Mouse (Mus musculus) hindbrain, embryonic 13.5 days (tissue): ENCODE results near the gene Ror2. TPM values are rescaled to one million over a fixed set of nuclear protein-coding genes. Genes with fewer than 3 reads are reported as not detected.
A peak's percentile ranks its signal among the peaks of the same experiment; 100 is the strongest.

ENCODE experiments used
- ATAC-seq: fragments of 200-750 bp; cut with Nextera tagmentation; 2 replicates; pipeline ENCODE4 v1.8.0; 2017; ENCODE audit warnings: moderate TSS enrichment; ENCODE audit not compliant: low FRiP score
- H3K27ac ChIP-seq: fragments of 300-500 bp; sonication (generic); 2 replicates; pipeline ENCODE4 v1.5.1; 2015; ENCODE audit warnings: inconsistent platforms, mild to moderate bottlenecking, moderate library complexity
- H3K27me3 ChIP-seq: fragments of 300-500 bp; sonication (generic); 2 replicates; pipeline ENCODE4 v1.6.1; 2015; ENCODE audit warnings: mild to moderate bottlenecking, inconsistent platforms
- H3K36me3 ChIP-seq: fragments of 300-500 bp; sonication (generic); 2 replicates; pipeline ENCODE4 v1.6.1; 2015; ENCODE audit warnings: mild to moderate bottlenecking, inconsistent platforms
- H3K4me1 ChIP-seq: fragments of 300-500 bp; sonication (generic); replicated peaks from 2 replicates; pipeline ENCODE4 v1.6.1; 2015; ENCODE audit warnings: inconsistent platforms
- H3K4me2 ChIP-seq: fragments of 300-500 bp; sonication (generic); 2 replicates; pipeline ENCODE4 v1.6.1; 2015; ENCODE audit warnings: inconsistent platforms, mild to moderate bottlenecking, moderate library complexity
- H3K4me3 ChIP-seq: fragments of 300-500 bp; sonication (generic); 2 replicates; pipeline ENCODE4 v1.5.1; 2015; ENCODE audit warnings: mild to moderate bottlenecking, inconsistent platforms
- H3K9ac ChIP-seq: fragments of 300-500 bp; sonication (generic); 2 replicates; pipeline ENCODE4 v1.6.1; 2015; ENCODE audit warnings: mild to moderate bottlenecking, inconsistent platforms
- H3K9me3 ChIP-seq: fragments of 300-500 bp; sonication (generic); 2 replicates; pipeline ENCODE4 v1.6.1; 2016; ENCODE audit warnings: inconsistent platforms
- WGBS: fragments of 180-500 bp; shearing (Covaris S2); methylation state at CpG from one replicate; pipeline ENCODE4 v1.1.7; 2015; 5-methylcytosine and 5-hydroxymethylcytosine counted together
- polyA plus RNA-seq: library from polyadenylated mRNA; unstranded; fragments of >200 nt; fragmentation: Nextera tagmentation; extraction: Ambion mirVana; gene quantifications from 2 replicates; pipeline ENCODE4 v1.2.1, GENCODE M21; 2015

The Ror2 gene
- polyA plus RNA-seq, 1 experiment from 2014 or later, result 3.5 TPM

GRCm38 (mm10) chr13:53226461-53226860 lies 59.5 kb downstream of the Ror2 start:
- Histone ChIP-seq H3K27ac (no peak overlapping the region), H3K9ac (no peak overlapping the region), H3K36me3 (no peaks in the 10 kb centered on the region), H3K4me3 (no peak overlapping the region), H3K4me1 (peaks cover 10% of the 10 kb centered on the region; the same call in 1 of the 2 replicates), H3K4me2 (no peak overlapping the region), H3K27me3 (no peaks in the 10 kb centered on the region), H3K9me3 (0 out of 2 replicates have a peak, but pooled peaks cover 7% of the 10 kb centered on the region)
- WGBS, result 87% methylated on average over 7 of the region's 7 CpGs
- ATAC-seq, result no peak

GRCm38 (mm10) chr13:53225925-53226324 lies 60.0 kb downstream of the Ror2 start:
- H3K4me1 ChIP-seq, result 0 out of 2 replicates have a peak, but pooled peaks cover 7% of the 10 kb centered on the region
- H3K4me2 ChIP-seq, result no peak overlapping the region
- ATAC-seq, result no peak
- H3K4me3 ChIP-seq, result no peak overlapping the region
- no peaks in the 10 kb centered on the region for H3K27me3 ChIP-seq
- 97% methylated on average over 3 of the region's 3 CpGs for WGBS
- H3K27ac ChIP-seq, result no peak overlapping the region
- no peak overlapping the region for H3K9ac ChIP-seq
- no peaks in the 10 kb centered on the region for H3K36me3 ChIP-seq
- H3K9me3 ChIP-seq, result 0 out of 2 replicates have a peak, but pooled peaks cover 7% of the 10 kb centered on the region

DNA sequence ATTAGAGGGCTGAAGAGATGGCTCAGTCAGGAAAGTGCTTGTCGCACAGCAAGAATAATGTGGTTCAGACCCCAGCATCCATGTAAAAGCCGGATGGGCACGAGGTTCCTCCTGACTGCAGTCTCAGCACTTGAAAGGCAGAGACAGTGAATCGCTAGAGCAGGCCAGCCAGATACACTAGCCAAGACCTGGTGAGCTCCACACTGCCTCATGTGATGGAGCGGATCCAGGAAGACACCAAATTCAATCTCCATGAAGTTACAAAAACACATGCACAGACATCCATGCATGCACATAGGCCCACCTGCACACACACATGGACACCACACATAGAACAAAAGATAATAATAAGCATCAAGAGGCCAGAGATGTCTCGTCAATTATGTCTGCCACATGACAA lies 64.7 kb downstream of the Ror2 start:
- no peak overlapping the region for H3K9ac ChIP-seq
- 0 out of 2 replicates have a peak, but pooled peaks cover 4% of the 10 kb centered on the region for H3K4me1 ChIP-seq
- 0 out of 2 replicates have a peak, but pooled peaks cover 7% of the 10 kb centered on the region for H3K9me3 ChIP-seq
- WGBS, result 93% methylated on average over 6 of the region's 6 CpGs
- H3K36me3 ChIP-seq, result no peaks in the 10 kb centered on the region
- H3K4me2 ChIP-seq, result no peak overlapping the region
- no peak for ATAC-seq
- no peaks in the 10 kb centered on the region for H3K27me3 ChIP-seq
- no peak overlapping the region for H3K4me3 ChIP-seq
- H3K27ac ChIP-seq, result no peak overlapping the region

GRCm38 (mm10) chr13:53219889-53220288 lies 66.0 kb downstream of the Ror2 start:
- no peak overlapping the region for H3K27ac ChIP-seq
- H3K9ac ChIP-seq, result no peak overlapping the region
- WGBS, result 92% methylated on average over 10 of the region's 10 CpGs
- no peaks in the 10 kb centered on the region for H3K27me3 ChIP-seq
- H3K4me1 ChIP-seq, result 0 out of 2 replicates have a peak, but pooled peaks cover 4% of the 10 kb centered on the region
- no peak overlapping the region for H3K4me2 ChIP-seq
- H3K36me3 ChIP-seq, result no peaks in the 10 kb centered on the region
- H3K4me3 ChIP-seq, result no peak overlapping the region
- H3K9me3 ChIP-seq, result 0 out of 2 replicates have a peak, but pooled peaks cover 7% of the 10 kb centered on the region
- no peak for ATAC-seq

DNA sequence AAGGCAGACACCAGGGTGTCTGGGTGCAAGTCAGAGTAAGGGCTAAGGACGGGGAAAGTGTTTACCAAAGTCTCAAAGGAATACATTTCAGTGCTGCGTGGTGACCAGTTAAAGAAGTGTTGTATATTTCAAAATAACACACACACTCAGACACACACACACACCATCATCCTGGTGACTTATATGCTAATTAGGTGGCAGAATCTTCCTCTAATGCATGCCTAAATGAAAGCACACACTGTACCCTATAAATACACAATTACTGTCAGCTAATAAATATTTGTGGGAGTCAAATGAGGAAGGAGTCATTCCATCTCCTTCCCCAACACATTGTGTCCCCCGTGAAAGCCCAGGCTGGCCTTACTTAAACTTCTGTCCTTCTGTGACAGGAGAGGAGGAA lies 66.5 kb downstream of the Ror2 start:
- 86% methylated on average over 3 of the region's 3 CpGs for WGBS
- Histone ChIP-seq H3K4me3 (no peak overlapping the region), H3K9ac (no peak overlapping the region)

GRCm38 (mm10) chr13:53217396-53217975 lies 68.4 kb downstream of the Ror2 start:
- H3K27me3 ChIP-seq, result no peaks in the 10 kb centered on the region
- H3K36me3 ChIP-seq, result no peaks in the 10 kb centered on the region
- ATAC-seq, result no peak
- WGBS, result 83% methylated on average over 6 of the region's 6 CpGs
- H3K4me2 ChIP-seq, result no peak overlapping the region
- H3K4me1 ChIP-seq, result peaks cover 7% of the 10 kb centered on the region
- no peak overlapping the region for H3K27ac ChIP-seq
- H3K9me3 ChIP-seq, result no peaks in the 10 kb centered on the region
- no peak overlapping the region for H3K9ac ChIP-seq
- H3K4me3 ChIP-seq, result no peak overlapping the region

More for the DNA sequence above, 66.5 kb downstream of the Ror2 start:
- H3K27ac ChIP-seq, result no peak overlapping the region
- 0 out of 2 replicates have a peak, but pooled peaks cover 4% of the 10 kb centered on the region for H3K9me3 ChIP-seq
- no peaks in the 10 kb centered on the region for H3K36me3 ChIP-seq
- no peak for ATAC-seq
- no peaks in the 10 kb centered on the region for H3K27me3 ChIP-seq
- 0 out of 2 replicates have a peak, but pooled peaks cover 4% of the 10 kb centered on the region for H3K4me1 ChIP-seq
- H3K4me2 ChIP-seq, result no peak overlapping the region

GRCm38 (mm10) chr13:53211971-53212733 lies 73.8 kb downstream of the Ror2 start:
- no peaks in the 10 kb centered on the region for H3K9me3 ChIP-seq
- ATAC-seq, result peak; percentile 72
- H3K27ac ChIP-seq, result 0 out of 2 replicates have a peak overlapping the region, but pooled peaks have one; percentile 48
- no peaks in the 10 kb centered on the region for H3K36me3 ChIP-seq
- peaks cover 14% of the 10 kb centered on the region for H3K4me1 ChIP-seq
- peak overlapping the region; percentile 23 for H3K4me3 ChIP-seq
- WGBS, result 14% methylated on average over 19 of the region's 19 CpGs
- no peaks in the 10 kb centered on the region for H3K27me3 ChIP-seq
- peak overlapping the region; percentile 53; the same call in 1 of the 2 replicates for H3K9ac ChIP-seq
- H3K4me2 ChIP-seq, result peak overlapping the region; percentile 43

- H3K4me2 ChIP-seq, result no peak overlapping the region
- no peak overlapping the region for H3K4me3 ChIP-seq
- 81% methylated on average over 10 of the region's 10 CpGs for WGBS
- H3K9ac ChIP-seq, result no peak overlapping the region
- no peaks in the 10 kb centered on the region for H3K36me3 ChIP-seq
- H3K4me1 ChIP-seq, result peaks cover 21% of the 10 kb centered on the region
- no peak for ATAC-seq
- no peaks in the 10 kb centered on the region for H3K9me3 ChIP-seq
- H3K27me3 ChIP-seq, result no peaks in the 10 kb centered on the region
- H3K27ac ChIP-seq, result no peak overlapping the region
These were observed 77.4 kb downstream of the Ror2 start for GRCm38 (mm10) chr13:53208556-53208955.

- Histone ChIP-seq H3K36me3 (no peaks in the 10 kb centered on the region), H3K9me3 (no peaks in the 10 kb centered on the region), H3K4me3 (no peak overlapping the region), H3K27me3 (no peaks in the 10 kb centered on the region), H3K4me1 (peaks cover 24% of the 10 kb centered on the region), H3K9ac (no peak overlapping the region), H3K27ac (no peak overlapping the region), H3K4me2 (no peak overlapping the region)
- ATAC-seq, result no peak
- 56% methylated on average over 17 of the region's 17 CpGs for WGBS
These were observed 80.6 kb downstream of the Ror2 start for GRCm38 (mm10) chr13:53205128-53205911.

DNA sequence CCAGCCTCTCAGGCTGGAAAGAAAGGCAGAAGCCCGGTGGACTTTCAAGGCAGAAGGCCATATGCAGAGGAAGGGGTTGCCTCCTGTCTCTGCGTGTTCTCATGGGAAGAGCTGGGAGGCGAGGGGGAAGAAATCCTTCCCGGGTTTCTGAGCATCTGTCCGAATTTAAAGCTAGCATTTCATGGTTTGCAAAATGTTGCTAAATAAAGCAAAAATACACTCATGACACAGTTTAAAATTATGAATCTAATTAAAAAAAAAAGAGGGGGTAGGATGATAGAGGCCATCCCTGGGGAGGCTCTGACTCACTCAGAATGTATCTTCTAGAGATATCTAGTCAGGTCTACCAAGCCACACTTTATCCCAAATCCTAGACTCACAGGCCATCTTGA lies 83.5 kb downstream of the Ror2 start:
- WGBS, result 68% methylated on average over 5 of the region's 5 CpGs

GRCm38 (mm10) chr13:53201628-53202438 lies 84.1 kb downstream of the Ror2 start:
- Histone ChIP-seq H3K27me3 (no peaks in the 10 kb centered on the region), H3K4me1 (peaks cover 33% of the 10 kb centered on the region), H3K4me3 (no peak overlapping the region), H3K36me3 (no peaks in the 10 kb centered on the region), H3K27ac (peak overlapping the region; percentile 64), H3K9ac (no peak overlapping the region), H3K9me3 (no peaks in the 10 kb centered on the region), H3K4me2 (no peak overlapping the region)
- peak; percentile 65; the same call in 1 of the 2 replicates for ATAC-seq
- 35% methylated on average over 18 of the region's 18 CpGs for WGBS

More for the DNA sequence above, 83.5 kb downstream of the Ror2 start:
- Histone ChIP-seq H3K27me3 (no peaks in the 10 kb centered on the region), H3K36me3 (no peaks in the 10 kb centered on the region), H3K4me1 (peaks cover 28% of the 10 kb centered on the region), H3K27ac (peak overlapping the region; percentile 64; the same call in 1 of the 2 replicates), H3K4me3 (no peak overlapping the region), H3K9me3 (no peaks in the 10 kb centered on the region), H3K9ac (no peak overlapping the region), H3K4me2 (no peak overlapping the region)
- no peak for ATAC-seq
